Mouse (Mus musculus): Measurements from ENCODE around the gene Gtf3c4. TPM values are rescaled to one million over a fixed set of nuclear protein-coding genes. Genes with fewer than 3 reads are reported as not detected.

Gtf3c4 gene
- 3.1 and 3.3 TPM in 2 replicates for polyA plus RNA-seq (2015; fragmentation: Nextera tagmentation; extraction: Ambion mirVana)

GRCm38 (mm10) chr2:28840222-28840951, at the start of gene Gtf3c4, which contains the start of gene Ddx31:
Gene Gtf3c4, minus strand, starts transcription at chr2:28840360.
Gene Ddx31, plus strand, starts transcription at chr2:28840406.
- peak within 1 kb of the TSS; percentile 95 for H3K27ac ChIP-seq (ENCODE audit: low read depth)
- WGBS (ENCODE audit: insufficient replicate concordance), result 0% methylated on average over 62 of the region's 63 CpGs
- peaks cover 29% of the 10 kb centered on the region for H3K4me1 ChIP-seq (ENCODE audit: insufficient read depth)
- H3K4me2 ChIP-seq (ENCODE audit: low read depth, low read length), result peak within 1 kb of the TSS; percentile 99
- peak within 1 kb of the TSS; percentile 92 for H3K9ac ChIP-seq (replicated peaks)
- no peaks in the 10 kb centered on the region for H3K27me3 ChIP-seq (ENCODE audit: insufficient read depth, low read length)
- no peaks in the 10 kb centered on the region for H3K9me3 ChIP-seq (ENCODE audit: low read length)
- peak; percentile 96 for ATAC-seq
- peak within 1 kb of the TSS; percentile 95 for H3K4me3 ChIP-seq (ENCODE audit: low read depth, low read length)
- TF ChIP-seq EP300 (IDR thresholded peaks at IDR 0.05; ENCODE audit: low read depth) (peak; percentile 72; the same call in 1 of the 2 replicates), CTCF (IDR thresholded peaks at IDR 0.05; ENCODE audit: low read depth) (no peak)
- peaks cover 7% of the 10 kb centered on the region for H3K36me3 ChIP-seq (replicated peaks; ENCODE audit: insufficient read depth, low read length)
- DNase-seq, result peak; percentile 96

GRCm38 (mm10) chr2:28884914-28885313, 44.8 kb upstream of the Gtf3c4 start:
- Histone ChIP-seq H3K4me3 (ENCODE audit: low read depth, low read length) (no peak overlapping the region), H3K9me3 (ENCODE audit: low read length) (no peaks in the 10 kb centered on the region), H3K27ac (ENCODE audit: low read depth) (no peak overlapping the region), H3K9ac (replicated peaks) (no peak overlapping the region), H3K4me1 (ENCODE audit: insufficient read depth) (no peaks in the 10 kb centered on the region), H3K4me2 (ENCODE audit: low read depth, low read length) (no peak overlapping the region), H3K27me3 (ENCODE audit: insufficient read depth, low read length) (no peaks in the 10 kb centered on the region), H3K36me3 (replicated peaks; ENCODE audit: insufficient read depth, low read length) (peaks cover 35% of the 10 kb centered on the region)
- DNase-seq (no peak), ATAC-seq (no peak)
- WGBS (ENCODE audit: insufficient replicate concordance), result 74% methylated on average over 4 of the region's 4 CpGs
- TF ChIP-seq CTCF (IDR thresholded peaks at IDR 0.05; ENCODE audit: low read depth) (no peak), EP300 (IDR thresholded peaks at IDR 0.05; ENCODE audit: low read depth) (no peak)

GRCm38 (mm10) chr2:28882826-28883485, 42.8 kb upstream of the Gtf3c4 start:
- Histone ChIP-seq H3K9ac (replicated peaks) (no peak overlapping the region), H3K9me3 (ENCODE audit: low read length) (no peaks in the 10 kb centered on the region), H3K4me1 (ENCODE audit: insufficient read depth) (no peaks in the 10 kb centered on the region), H3K4me3 (ENCODE audit: low read depth, low read length) (no peak overlapping the region), H3K4me2 (ENCODE audit: low read depth, low read length) (no peak overlapping the region), H3K27ac (ENCODE audit: low read depth) (no peak overlapping the region), H3K27me3 (ENCODE audit: insufficient read depth, low read length) (no peaks in the 10 kb centered on the region), H3K36me3 (replicated peaks; ENCODE audit: insufficient read depth, low read length) (peaks cover 32% of the 10 kb centered on the region)
- DNase-seq (no peak), ATAC-seq (no peak)
- 81% methylated on average over 6 of the region's 6 CpGs for WGBS (ENCODE audit: insufficient replicate concordance)
- TF ChIP-seq CTCF (IDR thresholded peaks at IDR 0.05; ENCODE audit: low read depth), result no peak
- no peak for TF ChIP-seq EP300 (IDR thresholded peaks at IDR 0.05; ENCODE audit: low read depth)

DNA sequence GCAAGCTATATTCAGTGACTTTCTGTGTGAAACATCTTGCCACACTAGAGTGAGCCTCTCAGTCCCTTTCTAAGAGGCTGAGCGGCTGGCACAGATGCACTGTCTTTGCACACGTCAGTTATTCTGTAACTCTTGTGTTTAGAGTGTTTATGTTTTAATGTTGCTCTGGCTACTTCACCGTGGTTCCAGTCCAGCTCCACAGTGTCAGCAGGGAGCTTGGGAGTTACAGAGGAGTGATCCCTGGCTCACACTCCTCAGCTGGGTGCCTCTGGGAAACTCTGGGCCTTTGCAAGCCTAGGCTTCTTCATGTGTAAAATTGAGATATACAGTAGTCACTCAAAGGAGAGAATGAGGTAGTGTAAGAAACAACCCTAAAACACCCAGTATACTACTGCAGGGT, 41.9 kb upstream of the Gtf3c4 start:
- Histone ChIP-seq H3K36me3 (replicated peaks; ENCODE audit: insufficient read depth, low read length) (peaks cover 31% of the 10 kb centered on the region), H3K4me3 (ENCODE audit: low read depth, low read length) (no peak overlapping the region)

DNA sequence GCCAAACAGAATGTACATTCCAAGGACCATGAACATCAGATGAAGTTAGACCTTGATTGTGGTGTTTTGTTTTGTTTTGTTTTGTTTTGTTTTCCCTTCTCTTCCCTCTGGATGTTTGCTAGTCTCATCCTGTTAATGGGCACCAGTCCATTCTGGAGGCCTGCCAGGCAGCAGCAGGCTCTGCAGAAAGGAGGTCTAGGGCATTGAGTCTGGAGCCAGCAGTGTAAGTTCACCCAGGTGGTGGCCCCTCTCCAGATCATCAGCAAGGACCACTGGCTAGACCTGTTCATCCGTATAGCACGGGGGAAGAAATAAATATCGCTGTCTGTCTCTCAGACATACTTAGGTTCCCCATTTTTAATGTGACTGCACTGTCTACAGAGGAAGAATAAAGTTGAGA, 41.1 kb upstream of the Gtf3c4 start:
- no peak for ATAC-seq
- Histone ChIP-seq H3K27me3 (ENCODE audit: insufficient read depth, low read length) (no peaks in the 10 kb centered on the region), H3K27ac (ENCODE audit: low read depth) (no peak overlapping the region), H3K9me3 (ENCODE audit: low read length) (no peaks in the 10 kb centered on the region), H3K9ac (replicated peaks) (no peak overlapping the region), H3K4me3 (ENCODE audit: low read depth, low read length) (no peak overlapping the region), H3K4me2 (ENCODE audit: low read depth, low read length) (no peak overlapping the region), H3K4me1 (ENCODE audit: insufficient read depth) (no peaks in the 10 kb centered on the region), H3K36me3 (replicated peaks; ENCODE audit: insufficient read depth, low read length) (peaks cover 35% of the 10 kb centered on the region)
- WGBS (ENCODE audit: insufficient replicate concordance), result 80% methylated on average over 3 of the region's 3 CpGs
- TF ChIP-seq CTCF (IDR thresholded peaks at IDR 0.05; ENCODE audit: low read depth) (no peak), EP300 (IDR thresholded peaks at IDR 0.05; ENCODE audit: low read depth) (no peak)
- no peak for DNase-seq

More for the DNA sequence above, 41.9 kb upstream of the Gtf3c4 start:
- TF ChIP-seq CTCF (IDR thresholded peaks at IDR 0.05; ENCODE audit: low read depth) (no peak), EP300 (IDR thresholded peaks at IDR 0.05; ENCODE audit: low read depth) (no peak)
- H3K27me3 ChIP-seq (ENCODE audit: insufficient read depth, low read length), result no peaks in the 10 kb centered on the region
- H3K4me2 ChIP-seq (ENCODE audit: low read depth, low read length), result no peak overlapping the region
- no peak for ATAC-seq
- WGBS (ENCODE audit: insufficient replicate concordance), result 87% methylated on average over 3 of the region's 3 CpGs
- DNase-seq, result no peak
- no peak overlapping the region for H3K27ac ChIP-seq (ENCODE audit: low read depth)
- H3K9me3 ChIP-seq (ENCODE audit: low read length), result no peaks in the 10 kb centered on the region
- H3K4me1 ChIP-seq (ENCODE audit: insufficient read depth), result no peaks in the 10 kb centered on the region
- H3K9ac ChIP-seq (replicated peaks), result no peak overlapping the region

- TF ChIP-seq EP300 (IDR thresholded peaks at IDR 0.05; ENCODE audit: low read depth), result no peak
- no peak for TF ChIP-seq CTCF (IDR thresholded peaks at IDR 0.05; ENCODE audit: low read depth)
- ATAC-seq (no peak), DNase-seq (no peak)
- 91% methylated on average over 11 of the region's 11 CpGs for WGBS (ENCODE audit: insufficient replicate concordance)
- Histone ChIP-seq H3K4me3 (ENCODE audit: low read depth, low read length) (no peak overlapping the region), H3K36me3 (replicated peaks; ENCODE audit: insufficient read depth, low read length) (peaks cover 50% of the 10 kb centered on the region), H3K4me1 (ENCODE audit: insufficient read depth) (no peaks in the 10 kb centered on the region), H3K9ac (replicated peaks) (no peak overlapping the region), H3K27ac (ENCODE audit: low read depth) (no peak overlapping the region), H3K27me3 (ENCODE audit: insufficient read depth, low read length) (no peaks in the 10 kb centered on the region), H3K4me2 (ENCODE audit: low read depth, low read length) (no peak overlapping the region), H3K9me3 (ENCODE audit: low read length) (no peaks in the 10 kb centered on the region)
Observed at GRCm38 (mm10) chr2:28875554-28875953, 35.4 kb upstream of the Gtf3c4 start.
